Mouse (Mus musculus) midbrain, embryonic 10.5 days (tissue): ENCODE data around the gene B830017H08Rik. TPM values are rescaled to one million over a fixed set of nuclear protein-coding genes. Genes with fewer than 3 reads are reported as not detected.

Experiments used
- DNase-seq: peaks from one replicate; pipeline ENCODE4 v3.0.0-alpha.2; 2017; ENCODE audit warnings: low spot score
- H3K27ac ChIP-seq: fragments of 300-500 bp; sonication (generic); replicated peaks from 2 replicates; pipeline ENCODE4 v1.5.1; 2016; ENCODE audit warnings: mild to moderate bottlenecking
- H3K27me3 ChIP-seq: fragments of 300-500 bp; sonication (generic); 2 replicates; pipeline ENCODE4 v1.6.1; 2016; ENCODE audit warnings: low read depth, mild to moderate bottlenecking; ENCODE audit not compliant: poor library complexity, severe bottlenecking
- H3K36me3 ChIP-seq: fragments of 300-500 bp; sonication (generic); 2 replicates; pipeline ENCODE4 v1.6.1; 2016; ENCODE audit warnings: mild to moderate bottlenecking, moderate library complexity
- H3K4me1 ChIP-seq: fragments of 300-500 bp; sonication (generic); 2 replicates; pipeline ENCODE4 v1.6.1; 2016
- H3K4me3 ChIP-seq: fragments of 300-500 bp; sonication (generic); 2 replicates; pipeline ENCODE4 v1.5.1; 2016; ENCODE audit warnings: mild to moderate bottlenecking, moderate library complexity
- H3K9me3 ChIP-seq: fragments of 300-500 bp; sonication (generic); replicated peaks from 2 replicates; pipeline ENCODE4 v1.6.1; 2016; ENCODE audit warnings: mild to moderate bottlenecking
- WGBS: fragments of 180-500 bp; shearing (Covaris S2); methylation state at CpG from one replicate; pipeline ENCODE4 v1.1.7; 2016; 5-methylcytosine and 5-hydroxymethylcytosine counted together
- polyA plus RNA-seq: library from polyadenylated mRNA; unstranded; fragments of >200 nt; fragmentation: Nextera tagmentation; extraction: Ambion mirVana; gene quantifications from 2 replicates; pipeline ENCODE4 v1.2.1, GENCODE M21; 2016

The B830017H08Rik gene
- 0.21 TPM in 1 of 2 replicates, not detected in the other for polyA plus RNA-seq

DNA sequence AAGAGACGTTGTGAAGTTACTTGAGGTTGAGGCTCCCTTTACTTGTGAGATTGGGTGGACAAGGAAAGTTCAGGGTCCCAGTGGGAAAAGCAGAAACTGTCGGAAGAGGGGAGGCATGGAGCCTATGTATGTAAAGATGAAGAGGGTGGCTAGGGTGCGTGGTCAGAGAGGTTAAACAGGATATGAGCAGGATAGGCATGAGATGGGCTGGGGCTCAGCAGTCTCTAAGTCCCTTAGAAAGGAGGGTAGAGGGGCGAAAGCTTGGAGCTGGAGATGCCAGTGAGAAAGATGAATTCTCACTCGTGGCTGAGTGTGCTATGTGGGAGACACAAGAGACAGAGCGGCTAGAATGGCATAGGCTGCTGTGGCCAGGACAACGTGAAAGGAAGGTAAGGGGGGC is at the start of gene B830017H08Rik:
TSS of gene B830017H08Rik (plus strand) at position 301 of the 400 bp plus-strand sequence.
- Histone ChIP-seq H3K9me3 (no peaks in the 10 kb centered on the region), H3K4me1 (peaks cover 24% of the 10 kb centered on the region), H3K27ac (peak within 1 kb of the TSS; percentile 34), H3K4me3 (peak within 1 kb of the TSS; percentile 63), H3K36me3 (peaks cover 1% of the 10 kb centered on the region; the same call in 1 of the 2 replicates), H3K27me3 (peaks cover 100% of the 10 kb centered on the region)
- no peak for DNase-seq
- WGBS: 23% methylated on average over 7 of the region's 7 CpGs

- H3K36me3 ChIP-seq: peaks cover 88% of the 10 kb centered on the region
- H3K4me1 ChIP-seq: no peaks in the 10 kb centered on the region
- no peak for DNase-seq
- no peaks in the 10 kb centered on the region for H3K9me3 ChIP-seq
- WGBS: 66% methylated on average over 3 of the region's 3 CpGs
- no peak overlapping the region for H3K27ac ChIP-seq
- no peak overlapping the region for H3K4me3 ChIP-seq
- no peaks in the 10 kb centered on the region for H3K27me3 ChIP-seq
Observed at GRCm38 (mm10) chr16:17785337-17785736, 47.6 kb upstream of the B830017H08Rik start.

DNA sequence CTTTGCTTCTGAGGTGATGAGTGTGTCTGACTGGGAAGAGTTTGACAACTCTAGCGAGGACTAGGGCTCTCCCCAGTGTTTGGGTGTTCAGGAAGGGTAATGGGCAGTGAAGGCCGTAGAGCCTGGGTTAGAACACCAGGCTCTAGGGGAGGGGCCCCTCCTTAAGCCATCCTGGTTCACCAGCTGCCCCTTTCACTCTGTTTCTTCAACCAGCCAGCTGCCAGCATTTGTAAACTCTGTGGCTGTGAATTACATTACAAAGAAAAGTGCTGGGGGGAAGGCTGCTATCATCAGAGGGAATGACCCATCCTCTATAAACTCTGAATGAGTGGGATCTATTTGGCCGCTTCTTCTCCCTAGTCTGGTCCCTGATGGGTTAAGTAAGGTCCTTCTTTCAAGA is 40.2 kb upstream of the B830017H08Rik start:
- H3K27ac ChIP-seq: no peak overlapping the region
- no peak for DNase-seq
- peaks cover 58% of the 10 kb centered on the region for H3K36me3 ChIP-seq
- peaks cover 13% of the 10 kb centered on the region for H3K4me1 ChIP-seq
- H3K9me3 ChIP-seq: no peaks in the 10 kb centered on the region
- no peak overlapping the region for H3K4me3 ChIP-seq
- peaks cover 44% of the 10 kb centered on the region for H3K27me3 ChIP-seq
- WGBS: 73% methylated on average over 3 of the region's 3 CpGs

- no peak for DNase-seq
- H3K27me3 ChIP-seq: peaks cover 57% of the 10 kb centered on the region
- H3K36me3 ChIP-seq: peaks cover 45% of the 10 kb centered on the region
- H3K4me1 ChIP-seq: peaks cover 26% of the 10 kb centered on the region
- H3K27ac ChIP-seq: no peak overlapping the region
- H3K9me3 ChIP-seq: no peaks in the 10 kb centered on the region
- WGBS: 87% methylated on average over 4 of the region's 4 CpGs
- no peak overlapping the region for H3K4me3 ChIP-seq
Observed at GRCm38 (mm10) chr16:17794047-17794446, 38.9 kb upstream of the B830017H08Rik start.

- H3K9me3 ChIP-seq: no peaks in the 10 kb centered on the region
- H3K27me3 ChIP-seq: peaks cover 73% of the 10 kb centered on the region
- H3K36me3 ChIP-seq: peaks cover 29% of the 10 kb centered on the region
- 51% methylated on average over 5 of the region's 5 CpGs for WGBS
- H3K4me3 ChIP-seq: no peak overlapping the region
- peaks cover 29% of the 10 kb centered on the region for H3K4me1 ChIP-seq
- DNase-seq: no peak
- no peak overlapping the region for H3K27ac ChIP-seq
Observed at GRCm38 (mm10) chr16:17795643-17796042, 37.3 kb upstream of the B830017H08Rik start.

DNA sequence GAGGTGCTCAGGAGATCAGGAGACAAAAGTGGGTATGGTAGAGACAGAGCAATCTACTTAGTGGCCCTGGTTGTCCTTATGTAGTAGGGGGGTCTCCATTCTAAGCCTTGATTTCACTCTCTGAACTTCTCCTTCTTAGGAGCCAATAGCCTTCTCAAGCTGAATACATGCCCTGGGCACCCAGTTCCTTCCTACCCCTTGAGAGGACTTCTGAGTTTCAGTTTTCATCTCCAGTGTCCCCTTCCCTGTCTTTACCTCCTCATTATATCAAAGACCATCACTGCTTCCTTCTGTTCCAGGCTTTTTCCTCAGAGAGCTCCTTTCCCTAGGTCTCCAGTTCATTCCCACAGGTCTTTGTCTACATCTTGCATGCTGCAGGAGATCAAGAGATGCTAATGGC is 36.4 kb upstream of the B830017H08Rik start:
- H3K36me3 ChIP-seq: peaks cover 20% of the 10 kb centered on the region
- no peak for DNase-seq
- peak overlapping the region; percentile 56 for H3K4me3 ChIP-seq
- H3K27ac ChIP-seq: peak overlapping the region; percentile 80
- H3K4me1 ChIP-seq: peaks cover 29% of the 10 kb centered on the region
- H3K9me3 ChIP-seq: no peaks in the 10 kb centered on the region
- peaks cover 82% of the 10 kb centered on the region for H3K27me3 ChIP-seq

DNA sequence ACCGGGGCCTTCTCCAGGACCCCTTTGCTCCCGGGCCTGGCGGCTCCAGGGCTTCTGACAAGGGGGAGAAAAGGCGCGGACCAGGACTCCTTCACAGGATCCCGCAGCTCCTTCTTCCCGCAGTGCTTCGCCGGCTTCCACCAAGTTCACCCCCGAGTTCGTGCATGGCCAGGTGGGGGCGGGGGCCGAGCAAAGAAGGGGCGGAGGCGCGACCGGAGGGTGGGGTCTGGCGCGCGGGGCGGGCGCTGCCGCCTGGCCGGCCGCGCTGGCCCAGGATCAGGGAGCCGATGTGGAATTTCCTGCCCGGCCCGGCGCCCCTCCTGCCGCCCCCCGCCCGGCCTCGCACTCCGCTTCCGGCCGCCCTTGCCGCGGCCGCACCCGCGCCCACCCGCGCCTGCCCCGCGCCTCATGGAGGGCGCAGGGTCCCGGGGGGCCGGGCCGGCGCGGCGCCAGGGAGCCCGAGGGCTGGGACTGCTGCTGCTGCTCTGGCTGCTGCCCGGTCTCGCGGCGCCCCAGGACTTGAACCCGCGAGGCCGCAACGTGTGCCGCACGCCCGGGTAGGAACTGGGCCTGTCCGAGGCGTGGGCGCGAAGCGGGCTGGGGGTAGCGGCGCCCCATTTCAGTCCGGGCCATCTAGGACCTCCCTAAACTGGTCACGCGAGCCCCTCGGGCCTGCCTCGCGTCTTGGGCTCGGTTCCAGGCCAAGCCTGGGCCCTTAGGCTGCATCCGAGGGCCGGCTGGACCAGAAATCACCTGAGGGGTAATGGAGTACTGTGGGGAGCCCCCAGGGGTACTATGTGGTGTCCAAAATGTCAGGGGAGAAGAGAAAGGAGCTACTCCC is 35.7 kb upstream of the B830017H08Rik start, which contains the start of gene Scarf2:
TSS of gene Scarf2 (plus strand) at position 312 of the 841 bp plus-strand sequence.
- peak within 1 kb of the TSS; percentile 56 for H3K4me3 ChIP-seq
- peak; percentile 69 for DNase-seq
- WGBS: 1% methylated on average over 81 of the region's 81 CpGs
- peaks cover 89% of the 10 kb centered on the region for H3K27me3 ChIP-seq
- H3K36me3 ChIP-seq: peaks cover 14% of the 10 kb centered on the region
- peak within 1 kb of the TSS; percentile 80 for H3K27ac ChIP-seq
- H3K4me1 ChIP-seq: peaks cover 32% of the 10 kb centered on the region
- no peaks in the 10 kb centered on the region for H3K9me3 ChIP-seq

- 2% methylated on average over 29 of the region's 29 CpGs for WGBS
- peaks cover 38% of the 10 kb centered on the region for H3K4me1 ChIP-seq
- H3K9me3 ChIP-seq: no peaks in the 10 kb centered on the region
- H3K4me3 ChIP-seq: peak overlapping the region; percentile 56
- H3K27ac ChIP-seq: peak overlapping the region; percentile 80
- peaks cover 7% of the 10 kb centered on the region for H3K36me3 ChIP-seq
- peak; percentile 64 for DNase-seq
- H3K27me3 ChIP-seq: peaks cover 95% of the 10 kb centered on the region
Observed at GRCm38 (mm10) chr16:17797812-17798311, 35.1 kb upstream of the B830017H08Rik start.

GRCm38 (mm10) chr16:17798321-17799180 is 34.4 kb upstream of the B830017H08Rik start:
- peak overlapping the region; percentile 56 for H3K4me3 ChIP-seq
- H3K9me3 ChIP-seq: no peaks in the 10 kb centered on the region
- peaks cover 5% of the 10 kb centered on the region for H3K36me3 ChIP-seq
- H3K4me1 ChIP-seq: peaks cover 45% of the 10 kb centered on the region
- peak overlapping the region; percentile 80; the same call in 1 of the 2 replicates for H3K27ac ChIP-seq
- peak; percentile 68 for DNase-seq
- peaks cover 100% of the 10 kb centered on the region for H3K27me3 ChIP-seq
- 2% methylated on average over 44 of the region's 45 CpGs for WGBS

GRCm38 (mm10) chr16:17799584-17799983 is 33.3 kb upstream of the B830017H08Rik start:
- H3K4me1 ChIP-seq: peaks cover 56% of the 10 kb centered on the region
- no peaks in the 10 kb centered on the region for H3K36me3 ChIP-seq
- no peak overlapping the region for H3K27ac ChIP-seq
- no peak overlapping the region for H3K4me3 ChIP-seq
- DNase-seq: no peak
- H3K9me3 ChIP-seq: no peaks in the 10 kb centered on the region
- peaks cover 100% of the 10 kb centered on the region for H3K27me3 ChIP-seq

DNA sequence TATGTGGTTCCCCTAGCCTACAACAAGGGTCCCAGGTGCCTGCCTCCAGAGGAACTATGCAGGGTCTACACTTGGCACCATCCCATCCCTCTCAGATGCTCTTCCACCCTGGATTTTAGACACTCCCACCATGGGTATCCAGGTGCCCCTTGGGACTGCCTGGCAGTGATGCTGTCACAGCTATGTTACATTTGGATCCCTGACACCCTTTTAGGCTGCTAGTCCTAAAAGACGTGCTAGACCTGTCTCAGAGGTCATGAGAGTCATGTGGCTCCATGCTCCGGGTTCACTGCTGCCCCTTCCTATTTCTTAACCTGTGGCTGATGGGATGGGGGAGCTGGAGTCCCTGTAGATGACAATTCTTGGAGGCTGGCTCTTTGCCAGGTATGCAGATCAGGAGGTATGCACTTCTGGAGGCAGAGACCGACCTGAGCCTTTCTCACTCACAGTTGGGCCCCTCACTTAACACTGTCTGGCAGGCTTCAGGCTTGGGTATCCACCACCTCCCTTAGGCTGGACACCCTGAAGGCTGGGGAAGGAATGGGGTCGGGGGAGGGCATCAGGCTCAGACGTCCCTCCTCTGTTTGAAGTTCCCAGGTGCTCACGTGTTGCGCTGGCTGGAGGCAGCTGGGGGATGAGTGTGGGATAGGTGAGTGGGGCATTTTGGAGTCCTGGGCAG is 31.0 kb upstream of the B830017H08Rik start:
- Histone ChIP-seq H3K9me3 (no peaks in the 10 kb centered on the region), H3K4me1 (peaks cover 67% of the 10 kb centered on the region), H3K36me3 (no peaks in the 10 kb centered on the region), H3K4me3 (no peak overlapping the region), H3K27ac (no peak overlapping the region), H3K27me3 (peaks cover 100% of the 10 kb centered on the region)
- WGBS: 2% methylated on average over 7 of the region's 7 CpGs
- peak; percentile 33 for DNase-seq

GRCm38 (mm10) chr16:17802456-17802838 is 30.5 kb upstream of the B830017H08Rik start:
- Histone ChIP-seq H3K27me3 (peaks cover 100% of the 10 kb centered on the region), H3K27ac (no peak overlapping the region), H3K4me3 (peak overlapping the region; percentile 48), H3K9me3 (no peaks in the 10 kb centered on the region), H3K36me3 (no peaks in the 10 kb centered on the region), H3K4me1 (peaks cover 67% of the 10 kb centered on the region)
- WGBS: 4% methylated on average over 18 of the region's 18 CpGs
- DNase-seq: no peak
